8 mouse cellular contexts compared by ENCODE assay signal in the genomic region with DNA sequence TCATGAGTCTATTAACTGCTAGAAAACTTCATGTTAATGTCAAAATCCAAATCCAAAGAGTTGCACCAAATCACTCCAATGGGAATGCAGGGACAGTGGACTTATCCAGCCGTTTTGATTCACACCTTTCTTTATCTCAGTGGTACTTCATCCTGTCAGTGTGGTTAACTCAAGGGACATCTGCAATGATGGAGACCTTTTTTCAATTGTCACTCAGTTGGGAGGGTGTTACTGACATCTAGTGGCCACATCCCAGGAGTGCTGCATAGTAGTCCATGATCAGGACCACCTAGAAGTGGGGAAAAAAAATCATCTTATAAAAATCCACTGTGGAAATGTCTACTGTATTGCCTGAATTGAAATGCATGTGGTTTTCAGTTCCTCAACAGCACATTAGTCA.
DNase-seq lines count a peak whose midpoint lies in the region; ATAC-seq and TF ChIP-seq lines count a peak whose summit lies in the region.

No protein-coding gene starts in this region.

- H3K9ac ChIP-seq in intestine, postnatal 0 days (ENCODE audit: low read depth, low read length) = no peak overlapping the region
- no peak overlapping the region for H3K9ac ChIP-seq in intestine, embryonic 16.5 days (ENCODE audit: low read depth, low read length)
- no peak overlapping the region for H3K9ac ChIP-seq in midbrain, embryonic 15.5 days

- no peaks in the 10 kb centered on the region for H3K36me3 ChIP-seq in intestine, postnatal 0 days (ENCODE audit: control insufficient read depth, insufficient read depth)
- H3K36me3 ChIP-seq in intestine, embryonic 16.5 days (ENCODE audit: control insufficient read depth, insufficient read depth, low read length) = no peaks in the 10 kb centered on the region
- no peaks in the 10 kb centered on the region for H3K36me3 ChIP-seq in midbrain, embryonic 15.5 days (replicated peaks)

- TF ChIP-seq CTCF in intestine, postnatal 0 days (IDR thresholded peaks at IDR 0.05; ENCODE audit: low read depth) = peak; percentile 44; the same call in 1 of the 2 replicates

- 7% methylated on average over 1 of the region's 1 CpGs for WGBS in intestine, postnatal 0 days
- WGBS in intestine, embryonic 16.5 days = 19% methylated on average over 1 of the region's 1 CpGs
- WGBS in midbrain, embryonic 15.5 days = 32% methylated on average over 1 of the region's 1 CpGs

- no peak overlapping the region for H3K27ac ChIP-seq in intestine, postnatal 0 days (ENCODE audit: low read depth, low read length)
- no peak overlapping the region for H3K27ac ChIP-seq in intestine, embryonic 16.5 days (ENCODE audit: low read length)
- no peak overlapping the region for H3K27ac ChIP-seq in midbrain, embryonic 15.5 days

- no peak overlapping the region for H3K4me3 ChIP-seq in intestine, postnatal 0 days (ENCODE audit: low read depth, low read length)
- no peak overlapping the region for H3K4me3 ChIP-seq in intestine, embryonic 16.5 days (ENCODE audit: low read length)
- no peak overlapping the region for H3K4me3 ChIP-seq in midbrain, embryonic 15.5 days

- peak; percentile 4 for DNase-seq in NIH3T3 (ENCODE audit: low read depth)
- DNase-seq in forelimb bud, embryonic 11.5 days (ENCODE audit: low read depth, low spot score) = peak; percentile 28
- no peak for DNase-seq in urinary bladder, postnatal 14 days (ENCODE audit: low spot score)
- DNase-seq in gastrocnemius, postnatal 36 days = no peak
- DNase-seq in gastrocnemius, postnatal 10 days = no peak

- ATAC-seq in intestine, postnatal 0 days = no peak
- ATAC-seq in intestine, embryonic 16.5 days = no peak
- ATAC-seq in midbrain, embryonic 15.5 days (replicated peaks) = peak; percentile 75; the same call in 1 of the 2 replicates

- H3K27me3 ChIP-seq in intestine, postnatal 0 days (replicated peaks; ENCODE audit: control insufficient read depth, insufficient read depth, low read length) = no peaks in the 10 kb centered on the region
- no peaks in the 10 kb centered on the region for H3K27me3 ChIP-seq in intestine, embryonic 16.5 days (replicated peaks; ENCODE audit: control insufficient read depth, insufficient read depth, low read length)
- H3K27me3 ChIP-seq in midbrain, embryonic 15.5 days (replicated peaks) = no peaks in the 10 kb centered on the region

- H3K4me1 ChIP-seq in intestine, postnatal 0 days (replicated peaks; ENCODE audit: control insufficient read depth, insufficient read depth, low read length) = no peaks in the 10 kb centered on the region
- no peaks in the 10 kb centered on the region for H3K4me1 ChIP-seq in intestine, embryonic 16.5 days (ENCODE audit: control insufficient read depth, insufficient read depth, low read length)
- H3K4me1 ChIP-seq in midbrain, embryonic 15.5 days = no peaks in the 10 kb centered on the region

- intact Hi-C loops in gastrocnemius, postnatal 36 days (cut with DNase I) = no loop called here

- no peak overlapping the region for H3K4me2 ChIP-seq in intestine, postnatal 0 days (replicated peaks; ENCODE audit: low read depth)
- no peak overlapping the region for H3K4me2 ChIP-seq in intestine, embryonic 16.5 days (ENCODE audit: low read depth, low read length)
- H3K4me2 ChIP-seq in midbrain, embryonic 15.5 days = no peak overlapping the region

- no peaks in the 10 kb centered on the region for H3K9me3 ChIP-seq in intestine, postnatal 0 days (ENCODE audit: control insufficient read depth)
- no peaks in the 10 kb centered on the region for H3K9me3 ChIP-seq in intestine, embryonic 16.5 days (ENCODE audit: control insufficient read depth, low read length)
- H3K9me3 ChIP-seq in midbrain, embryonic 15.5 days = no peaks in the 10 kb centered on the region

Comparison
In these comparisons a context has a peak if more than half of its experiments do, and no peak if none do; other contexts are left out.
1. DNase-seq: peak in NIH3T3 (single experiment) and forelimb bud, embryonic 11.5 days (single experiment); none in urinary bladder, postnatal 14 days (single experiment), gastrocnemius, postnatal 36 days (0 of 2) and gastrocnemius, postnatal 10 days (single experiment).